Comparison of ENCODE assay signal across 19 mouse cellular contexts in the genomic region with DNA sequence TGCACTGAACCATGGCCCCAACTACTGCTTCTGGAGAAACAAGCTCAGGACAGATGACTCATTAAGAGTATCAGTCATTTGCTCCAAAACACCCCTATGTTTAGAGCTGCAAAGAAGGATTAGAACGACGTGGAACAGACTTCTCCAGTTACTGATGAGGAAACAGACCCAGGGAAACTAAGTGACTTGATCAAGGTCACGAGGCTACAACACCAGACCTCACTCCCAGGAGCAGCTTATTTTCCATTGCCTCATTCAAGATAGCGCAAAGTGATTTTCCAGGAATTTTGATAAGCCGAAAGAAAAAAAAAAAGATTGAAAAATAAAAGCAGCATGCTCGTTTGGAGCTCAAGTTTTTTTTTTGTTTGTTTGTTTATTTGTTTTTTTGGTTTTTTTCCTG. TPM values are rescaled to one million over a fixed set of nuclear protein-coding genes. Genes with fewer than 3 reads are reported as not detected.
A peak's percentile ranks its signal among the peaks of the same experiment; 100 is the strongest.
DNase-seq lines count a peak whose midpoint lies in the region; ATAC-seq and TF ChIP-seq lines count a peak whose summit lies in the region.
"Had no signal": no experiment of that assay in that cellular context is flagged by ENCODE, and none has a peak within 500 bp of the region (broad histone marks: within the 10 kb centered on the region; RNA-seq: fewer than 3 reads in every experiment).

No protein-coding gene starts in this region.

- no peaks in the 10 kb centered on the region for H3K9me3 ChIP-seq in heart, embryonic 13.5 days
- H3K9me3 ChIP-seq in neural tube, embryonic 14.5 days (ENCODE audit: control insufficient read depth, low read length): no peaks in the 10 kb centered on the region
- H3K9me3 ChIP-seq: forebrain, embryonic 10.5 days; megakaryocyte, embryonic 14.5 days had no signal

- H3K36me3 ChIP-seq in kidney, adult 2 months (ENCODE audit: control insufficient read depth, insufficient read depth, low read length): no peaks in the 10 kb centered on the region
- peaks cover 22% of the 10 kb centered on the region for H3K36me3 ChIP-seq in heart, embryonic 13.5 days
- 0 out of 2 replicates have a peak, but pooled peaks cover 3% of the 10 kb centered on the region for H3K36me3 ChIP-seq in neural tube, embryonic 14.5 days (ENCODE audit: control insufficient read depth, insufficient read depth, low read length)

- no peak for ATAC-seq in heart, embryonic 13.5 days (ENCODE audit: extremely low read depth, insufficient number of reproducible peaks, low FRiP score, low TSS enrichment)
- ATAC-seq in neural tube, embryonic 14.5 days (ENCODE audit: low read depth): no peak
- ATAC-seq: intestine, postnatal 0 days; lung, postnatal 0 days had no signal

- H3K4me1 ChIP-seq in kidney, adult 2 months (ENCODE audit: control insufficient read depth, insufficient read depth, low read length): peaks cover 6% of the 10 kb centered on the region; the same call in 1 of the 2 replicates
- peaks cover 33% of the 10 kb centered on the region for H3K4me1 ChIP-seq in heart, embryonic 13.5 days
- peaks cover 16% of the 10 kb centered on the region for H3K4me1 ChIP-seq in neural tube, embryonic 14.5 days (ENCODE audit: control insufficient read depth, insufficient read depth, low read length)

- no peak for TF ChIP-seq POLR2A in kidney, adult 2 months (IDR thresholded peaks at IDR 0.05; ENCODE audit: low read depth, low read length)

- no peak overlapping the region for H3K9ac ChIP-seq in heart, embryonic 13.5 days
- no peak overlapping the region for H3K9ac ChIP-seq in neural tube, embryonic 14.5 days (replicated peaks; ENCODE audit: low read depth, low read length)

- peak; percentile 91 for DNase-seq in heart, adult 11 months
- DNase-seq in heart, postnatal 36 days: no peak
- DNase-seq in kidney, adult 2 months: peak; percentile 12
- DNase-seq in kidney, postnatal 4 days: no peak
- DNase-seq in thymus, postnatal 25 days: no peak
- DNase-seq: cerebellum, adult 11 months; kidney, postnatal 14 days; layer of hippocampus, adult 9-11 months; right cerebral cortex, postnatal 25 days; thymus, postnatal 4 days had no signal

- H3K27ac ChIP-seq in kidney, adult 2 months (ENCODE audit: insufficient read depth, low read depth, low read length): peak overlapping the region; percentile 51
- peak overlapping the region; percentile 95 for H3K27ac ChIP-seq in heart, embryonic 13.5 days (replicated peaks)
- no peak overlapping the region for H3K27ac ChIP-seq in neural tube, embryonic 14.5 days (ENCODE audit: low read depth, low read length)

- H3K27me3 ChIP-seq in kidney, adult 2 months (replicated peaks; ENCODE audit: control insufficient read depth, insufficient read depth, low read length): no peaks in the 10 kb centered on the region
- H3K27me3 ChIP-seq in heart, embryonic 13.5 days (replicated peaks): no peaks in the 10 kb centered on the region
- H3K27me3 ChIP-seq in neural tube, embryonic 14.5 days (ENCODE audit: control insufficient read depth, insufficient read depth, low read length): no peaks in the 10 kb centered on the region

- TF ChIP-seq CTCF in kidney, adult 2 months (conservative IDR thresholded peaks at IDR 0.05; ENCODE audit: insufficient read depth, insufficient read length, low read depth, low read length): no peak

- 63% methylated on average over 6 of the region's 6 CpGs for WGBS in kidney, adult 2 months
- 27% methylated on average over 6 of the region's 6 CpGs for WGBS in heart, embryonic 13.5 days
- WGBS in neural tube, embryonic 14.5 days: 81% methylated on average over 6 of the region's 6 CpGs

- H3K4me3 ChIP-seq in kidney, adult 2 months (ENCODE audit: insufficient read depth, low read depth, low read length): no peak overlapping the region
- no peak overlapping the region for H3K4me3 ChIP-seq in heart, embryonic 13.5 days
- no peak overlapping the region for H3K4me3 ChIP-seq in neural tube, embryonic 14.5 days (ENCODE audit: low read depth, low read length)
- H3K4me3 ChIP-seq: megakaryocyte, embryonic 14.5 days had no signal

- peak overlapping the region; percentile 72 for H3K4me2 ChIP-seq in heart, embryonic 13.5 days
- H3K4me2 ChIP-seq in neural tube, embryonic 14.5 days (ENCODE audit: low read depth, low read length): peak overlapping the region; percentile 84; the same call in 1 of the 2 replicates

- intact Hi-C loops in heart, postnatal 36 days (cut with DNase I): no loop called here

RNA-seq across cellular contexts. Expression of gene Irs1, which starts 9.4 kb away (rescaled TPM):
- 10 to 100 TPM; 36.6 to 41.5 TPM for total RNA-seq in heart, postnatal 36 days (2021)
- polyA plus RNA-seq in kidney, adult 2 months (2012; rRNA removed): 7.1 and 7.4 TPM in 2 replicates
- 9.3 and 9.5 TPM in 2 replicates for polyA plus RNA-seq in heart, embryonic 13.5 days (2015; fragmentation: Nextera tagmentation; extraction: Ambion mirVana)
- polyA plus RNA-seq in neural tube, embryonic 14.5 days (2014; fragmentation: Nextera tagmentation; extraction: Ambion mirVana): 9.4 and 11.4 TPM in 2 replicates
- total RNA-seq: common myeloid progenitor, adult 5-6 weeks; granulocyte monocyte progenitor cell, adult 5-6 weeks had no signal

RNA-seq across cellular contexts. Expression of gene Rhbdd1, which starts 34.4 kb away (rescaled TPM):
- total RNA-seq in heart, postnatal 36 days (2021): 10 to 100 TPM in 1 of 2 experiments, 1 to 10 TPM in 1; 9.5 to 12.1 TPM
- 12.8 and 13.0 TPM in 2 replicates for polyA plus RNA-seq in kidney, adult 2 months (2012; rRNA removed)
- 8.7 and 9.7 TPM in 2 replicates for polyA plus RNA-seq in heart, embryonic 13.5 days (2015; fragmentation: Nextera tagmentation; extraction: Ambion mirVana)
- 2.7 and 3.2 TPM in 2 replicates for polyA plus RNA-seq in neural tube, embryonic 14.5 days (2014; fragmentation: Nextera tagmentation; extraction: Ambion mirVana)

RNA-seq across cellular contexts. Expression of gene Gm9747, which starts 48.9 kb away (rescaled TPM):
- not detected for total RNA-seq in heart, postnatal 36 days (2021)
- polyA plus RNA-seq in kidney, adult 2 months (2012; rRNA removed): 0.03 TPM in 1 of 2 replicates, not detected in the other
- polyA plus RNA-seq in heart, embryonic 13.5 days (2015; fragmentation: Nextera tagmentation; extraction: Ambion mirVana): 33.4 and 34.4 TPM in 2 replicates
- 33.9 and 35.4 TPM in 2 replicates for polyA plus RNA-seq in neural tube, embryonic 14.5 days (2014; fragmentation: Nextera tagmentation; extraction: Ambion mirVana)
- total RNA-seq: common myeloid progenitor, adult 5-6 weeks; granulocyte monocyte progenitor cell, adult 5-6 weeks had no signal
- polyA plus RNA-seq: testis, adult 2 months had no signal

Comparison
In these comparisons a context has a peak if more than half of its experiments do, and no peak if none do; other contexts are left out.
1. DNase-seq: peak in heart, adult 11 months (single experiment) and kidney, adult 2 months (single experiment); none in heart, postnatal 36 days (0 of 2), kidney, postnatal 4 days (0 of 2) and thymus, postnatal 25 days (single experiment).
2. RNA of gene Gm9747, which starts 48.9 kb away (polyA plus RNA-seq): 33.9 to 35.4 TPM in neural tube, embryonic 14.5 days and 33.4 to 34.4 TPM in heart, embryonic 13.5 days; 0.03 TPM in kidney, adult 2 months; every median in the first group is over 10 times any median in the second.